Mouse (Mus musculus): ENCODE results near the gene Tcp10c. TPM values are rescaled to one million over a fixed set of nuclear protein-coding genes. Genes with fewer than 3 reads are reported as not detected.
"Not testable (repeated sequence)": the region's sequence is repeated elsewhere in the genome, so short reads cannot be mapped to it uniquely, and the experiment has no call there.

Tcp10c gene
- polyA plus RNA-seq, 2 experiments, result not detected

GRCm38 (mm10) chr17:13336979-13337749 lies 17.2 kb upstream of the Tcp10c start:
- not testable (repeated sequence) for H3K27ac ChIP-seq (replicated peaks; ENCODE audit: low read depth, low read length); H3K9me3 ChIP-seq (ENCODE audit: control insufficient read depth, low read length); H3K4me1 ChIP-seq (ENCODE audit: control insufficient read depth, insufficient read depth, low read length); H3K4me3 ChIP-seq (replicated peaks; ENCODE audit: low read length); H3K36me3 ChIP-seq (ENCODE audit: control insufficient read depth, insufficient read depth, low read length); H3K4me2 ChIP-seq (replicated peaks; ENCODE audit: low read depth, low read length, severe bottlenecking); H3K9ac ChIP-seq (ENCODE audit: low read depth, low read length, severe bottlenecking); H3K27me3 ChIP-seq (ENCODE audit: control insufficient read depth, insufficient read depth, low read length)
- WGBS, result 67% methylated on average over 9 of the region's 9 CpGs
- DNase-seq (ENCODE audit: low spot score) (peak; percentile 67), ATAC-seq (ENCODE audit: low FRiP score, low read depth) (peak; percentile 64)

GRCm38 (mm10) chr17:13337931-13338330 lies 16.4 kb upstream of the Tcp10c start:
- H3K36me3 ChIP-seq (ENCODE audit: control insufficient read depth, insufficient read depth, low read length); H3K4me1 ChIP-seq (ENCODE audit: control insufficient read depth, insufficient read depth, low read length); DNase-seq (ENCODE audit: low spot score); ATAC-seq (ENCODE audit: low FRiP score, low read depth); H3K9me3 ChIP-seq (ENCODE audit: control insufficient read depth, low read length); H3K27ac ChIP-seq (replicated peaks; ENCODE audit: low read depth, low read length); H3K27me3 ChIP-seq (ENCODE audit: control insufficient read depth, insufficient read depth, low read length); H3K4me3 ChIP-seq (replicated peaks; ENCODE audit: low read length); H3K4me2 ChIP-seq (replicated peaks; ENCODE audit: low read depth, low read length, severe bottlenecking); H3K9ac ChIP-seq (ENCODE audit: low read depth, low read length, severe bottlenecking): not testable (repeated sequence)
- 74% methylated on average over 1 of the region's 1 CpGs for WGBS

DNA sequence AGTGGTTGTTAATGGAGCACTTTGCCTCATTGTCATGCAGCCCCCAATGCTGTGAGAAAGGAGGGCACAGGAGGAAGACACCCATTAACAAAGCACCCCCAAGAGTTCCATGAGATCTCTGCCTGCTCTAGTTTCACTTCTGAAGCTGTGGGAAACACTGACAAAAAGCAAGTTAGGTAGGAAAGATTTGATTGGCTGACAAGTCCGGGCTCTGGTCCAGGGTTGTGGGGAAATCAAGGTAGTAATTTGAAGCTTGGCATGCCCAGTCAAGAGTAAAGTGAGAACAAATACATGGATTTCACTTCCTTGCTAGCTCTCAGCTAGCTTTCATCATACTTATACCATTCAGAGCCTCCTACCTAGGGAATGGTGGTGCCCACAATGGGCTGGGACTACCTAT lies 14.3 kb upstream of the Tcp10c start:
- DNase-seq (ENCODE audit: low spot score); H3K4me3 ChIP-seq (replicated peaks; ENCODE audit: low read length); H3K27ac ChIP-seq (replicated peaks; ENCODE audit: low read depth, low read length); H3K9ac ChIP-seq (ENCODE audit: low read depth, low read length, severe bottlenecking); ATAC-seq (ENCODE audit: low FRiP score, low read depth); H3K9me3 ChIP-seq (ENCODE audit: control insufficient read depth, low read length); H3K4me1 ChIP-seq (ENCODE audit: control insufficient read depth, insufficient read depth, low read length); H3K27me3 ChIP-seq (ENCODE audit: control insufficient read depth, insufficient read depth, low read length); H3K4me2 ChIP-seq (replicated peaks; ENCODE audit: low read depth, low read length, severe bottlenecking); H3K36me3 ChIP-seq (ENCODE audit: control insufficient read depth, insufficient read depth, low read length): not testable (repeated sequence)
- 82% methylated on average over 1 of the region's 1 CpGs for WGBS

DNA sequence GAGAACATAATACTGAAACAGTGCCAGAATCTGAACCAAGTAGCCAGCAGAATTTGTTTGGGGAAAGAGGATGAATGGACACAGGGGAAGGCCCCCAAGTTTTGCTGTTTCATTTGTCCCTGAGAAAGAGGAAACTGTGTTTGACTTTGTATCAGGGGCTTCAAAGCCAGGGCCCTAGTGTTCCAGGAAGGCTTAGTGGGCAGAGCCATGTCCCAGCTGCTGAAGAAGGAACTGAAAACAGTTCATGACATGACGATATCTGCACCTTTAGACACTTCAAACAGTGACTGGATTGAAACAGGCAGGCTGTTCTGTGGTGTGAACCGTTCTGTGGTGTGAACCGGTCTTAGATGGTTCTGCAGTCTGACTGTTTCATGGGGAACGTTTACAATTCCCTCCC lies 8.4 kb upstream of the Tcp10c start:
- WGBS, result no CpG with 5 or more reads among the region's 4 CpGs
- not testable (repeated sequence) for H3K4me1 ChIP-seq (ENCODE audit: control insufficient read depth, insufficient read depth, low read length); H3K27me3 ChIP-seq (ENCODE audit: control insufficient read depth, insufficient read depth, low read length); DNase-seq (ENCODE audit: low spot score); H3K9ac ChIP-seq (ENCODE audit: low read depth, low read length, severe bottlenecking); H3K36me3 ChIP-seq (ENCODE audit: control insufficient read depth, insufficient read depth, low read length); H3K27ac ChIP-seq (replicated peaks; ENCODE audit: low read depth, low read length); ATAC-seq (ENCODE audit: low FRiP score, low read depth); H3K4me3 ChIP-seq (replicated peaks; ENCODE audit: low read length); H3K4me2 ChIP-seq (replicated peaks; ENCODE audit: low read depth, low read length, severe bottlenecking); H3K9me3 ChIP-seq (ENCODE audit: control insufficient read depth, low read length)

GRCm38 (mm10) chr17:13349563-13349962 lies 4.8 kb upstream of the Tcp10c start:
- not testable (repeated sequence) for ATAC-seq (ENCODE audit: low FRiP score, low read depth); H3K27ac ChIP-seq (replicated peaks; ENCODE audit: low read depth, low read length); H3K4me3 ChIP-seq (replicated peaks; ENCODE audit: low read length); H3K4me1 ChIP-seq (ENCODE audit: control insufficient read depth, insufficient read depth, low read length); H3K27me3 ChIP-seq (ENCODE audit: control insufficient read depth, insufficient read depth, low read length); H3K9me3 ChIP-seq (ENCODE audit: control insufficient read depth, low read length); H3K9ac ChIP-seq (ENCODE audit: low read depth, low read length, severe bottlenecking); H3K4me2 ChIP-seq (replicated peaks; ENCODE audit: low read depth, low read length, severe bottlenecking); H3K36me3 ChIP-seq (ENCODE audit: control insufficient read depth, insufficient read depth, low read length)
- peak; percentile 2 for DNase-seq (ENCODE audit: low spot score)
- WGBS, result 85% methylated on average over 4 of the region's 5 CpGs

GRCm38 (mm10) chr17:13353249-13353648 lies 1.1 kb upstream of the Tcp10c start:
- not testable (repeated sequence) for H3K27me3 ChIP-seq (ENCODE audit: control insufficient read depth, insufficient read depth, low read length); H3K9me3 ChIP-seq (ENCODE audit: control insufficient read depth, low read length); H3K4me1 ChIP-seq (ENCODE audit: control insufficient read depth, insufficient read depth, low read length); H3K36me3 ChIP-seq (ENCODE audit: control insufficient read depth, insufficient read depth, low read length); H3K4me3 ChIP-seq (replicated peaks; ENCODE audit: low read length); H3K9ac ChIP-seq (ENCODE audit: low read depth, low read length, severe bottlenecking); H3K4me2 ChIP-seq (replicated peaks; ENCODE audit: low read depth, low read length, severe bottlenecking); DNase-seq (ENCODE audit: low spot score); H3K27ac ChIP-seq (replicated peaks; ENCODE audit: low read depth, low read length); ATAC-seq (ENCODE audit: low FRiP score, low read depth)
- 84% methylated on average over 8 of the region's 8 CpGs for WGBS

DNA sequence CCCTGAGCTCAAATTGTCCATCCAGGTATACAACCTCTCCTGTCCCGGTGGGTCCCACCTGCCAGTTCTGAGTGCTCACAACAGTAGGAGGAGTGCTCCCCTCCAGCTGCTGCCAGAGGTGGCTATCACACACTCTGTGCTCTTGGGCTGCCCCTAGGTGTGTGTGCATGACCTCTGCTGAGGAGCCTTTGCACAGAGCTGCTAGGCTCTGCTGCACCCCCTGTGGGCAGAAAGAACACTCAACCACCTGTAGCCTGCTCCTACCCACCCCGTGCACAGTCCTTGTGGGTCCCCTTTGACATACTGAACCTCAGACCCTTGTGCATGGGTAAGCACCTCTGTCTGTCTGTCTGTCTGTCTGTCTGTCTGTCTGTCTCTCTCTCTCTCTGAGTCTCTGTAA lies 8.1 kb downstream of the Tcp10c start:
- H3K9me3 ChIP-seq (ENCODE audit: control insufficient read depth, low read length); H3K9ac ChIP-seq (ENCODE audit: low read depth, low read length, severe bottlenecking): not testable (repeated sequence)
- WGBS, result 82% methylated on average over 2 of the region's 2 CpGs

DNA sequence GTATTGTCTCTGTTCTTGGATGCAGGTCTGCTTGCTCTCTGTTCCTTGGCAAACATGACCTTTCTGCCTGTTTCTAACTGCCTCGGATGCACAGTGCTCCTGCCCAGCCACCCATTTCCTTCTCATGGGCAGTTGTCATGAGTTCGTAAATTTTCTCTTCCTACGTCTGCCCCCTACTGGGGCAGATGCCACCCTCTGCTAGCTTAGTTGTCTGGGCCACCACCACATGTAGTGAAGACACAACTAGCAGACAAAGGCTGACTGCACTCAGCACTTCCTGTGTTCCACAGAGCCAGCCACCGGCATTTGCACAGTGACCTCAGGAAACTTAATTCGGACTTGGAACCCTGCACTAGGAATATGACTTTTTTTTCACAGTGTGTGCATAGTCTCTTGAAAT lies 9.4 kb downstream of the Tcp10c start:
- not testable (repeated sequence) for H3K9me3 ChIP-seq (ENCODE audit: control insufficient read depth, low read length); H3K36me3 ChIP-seq (ENCODE audit: control insufficient read depth, insufficient read depth, low read length); H3K9ac ChIP-seq (ENCODE audit: low read depth, low read length, severe bottlenecking); H3K27ac ChIP-seq (replicated peaks; ENCODE audit: low read depth, low read length); DNase-seq (ENCODE audit: low spot score); H3K4me1 ChIP-seq (ENCODE audit: control insufficient read depth, insufficient read depth, low read length); ATAC-seq (ENCODE audit: low FRiP score, low read depth); H3K4me3 ChIP-seq (replicated peaks; ENCODE audit: low read length); H3K4me2 ChIP-seq (replicated peaks; ENCODE audit: low read depth, low read length, severe bottlenecking); H3K27me3 ChIP-seq (ENCODE audit: control insufficient read depth, insufficient read depth, low read length)
- 93% methylated on average over 3 of the region's 5 CpGs for WGBS

More for the DNA sequence above, 8.1 kb downstream of the Tcp10c start:
- not testable (repeated sequence) for H3K4me1 ChIP-seq (ENCODE audit: control insufficient read depth, insufficient read depth, low read length); H3K27ac ChIP-seq (replicated peaks; ENCODE audit: low read depth, low read length); H3K36me3 ChIP-seq (ENCODE audit: control insufficient read depth, insufficient read depth, low read length); H3K4me3 ChIP-seq (replicated peaks; ENCODE audit: low read length); H3K4me2 ChIP-seq (replicated peaks; ENCODE audit: low read depth, low read length, severe bottlenecking); H3K27me3 ChIP-seq (ENCODE audit: control insufficient read depth, insufficient read depth, low read length); DNase-seq (ENCODE audit: low spot score); ATAC-seq (ENCODE audit: low FRiP score, low read depth)

Data from limb, embryonic 14.5 days (tissue).